ENCODE assay signal across 8 mouse cellular contexts in genomic region chr8:87830200-87830599, GRCm38 (mm10).
DNase-seq lines count a peak whose midpoint lies in the region; ATAC-seq and TF ChIP-seq lines count a peak whose summit lies in the region.

No protein-coding gene starts in this region.

- H3K4me2 ChIP-seq in lung, postnatal 0 days (replicated peaks; ENCODE audit: low read depth, low read length): no peak overlapping the region
- H3K4me2 ChIP-seq in limb, embryonic 14.5 days (replicated peaks; ENCODE audit: low read depth, low read length, severe bottlenecking): no peak overlapping the region

- no peaks in the 10 kb centered on the region for H3K9me3 ChIP-seq in lung, postnatal 0 days (ENCODE audit: low read length)
- no peaks in the 10 kb centered on the region for H3K9me3 ChIP-seq in limb, embryonic 14.5 days (ENCODE audit: control insufficient read depth, low read length)

- H3K27me3 ChIP-seq in heart, adult 2 months (ENCODE audit: control insufficient read depth, insufficient read depth, low read length): no peaks in the 10 kb centered on the region
- H3K27me3 ChIP-seq in lung, postnatal 0 days (replicated peaks; ENCODE audit: insufficient read depth, low read length): no peaks in the 10 kb centered on the region
- H3K27me3 ChIP-seq in limb, embryonic 14.5 days (ENCODE audit: control insufficient read depth, insufficient read depth, low read length): no peaks in the 10 kb centered on the region

- no peak overlapping the region for H3K27ac ChIP-seq in heart, adult 2 months
- H3K27ac ChIP-seq in lung, postnatal 0 days (ENCODE audit: low read length): no peak overlapping the region
- no peak overlapping the region for H3K27ac ChIP-seq in cortical plate, adult 2 months (ENCODE audit: insufficient read depth, low read length)
- H3K27ac ChIP-seq in limb, embryonic 14.5 days (replicated peaks; ENCODE audit: low read depth, low read length): no peak overlapping the region

- no peak for ATAC-seq in lung, postnatal 0 days
- peak; percentile 16; the same call in 1 of the 2 replicates for ATAC-seq in limb, embryonic 14.5 days (ENCODE audit: low FRiP score, low read depth)

- no peak for DNase-seq in heart, adult 2 months
- no peak for DNase-seq in heart, postnatal 14 days
- DNase-seq in lung, postnatal 0 days (ENCODE audit: low spot score): no peak
- no peak for DNase-seq in lung, postnatal 25 days (ENCODE audit: low spot score)
- no peak for DNase-seq in limb, embryonic 14.5 days (ENCODE audit: low spot score)
- DNase-seq in thymus, postnatal 36 days: no peak
- no peak for DNase-seq in lung, postnatal 36 days

- intact Hi-C loops in heart, adult 2 months (cut with DNase I): no loop called here
- intact Hi-C loops in heart, postnatal 14 days (cut with DNase I): no loop called here

- TF ChIP-seq POLR2A in heart, adult 2 months (IDR thresholded peaks at IDR 0.05; ENCODE audit: insufficient read depth, low read depth, low read length): no peak
- no peak for TF ChIP-seq POLR2A in cortical plate, adult 2 months (IDR thresholded peaks at IDR 0.05; ENCODE audit: extremely low read depth, insufficient read depth, low read length)
- TF ChIP-seq POLR2A in limb, embryonic 14.5 days (IDR thresholded peaks at IDR 0.05; ENCODE audit: borderline replicate concordance, extremely low read depth, insufficient read depth, insufficient read length): no peak

- 53% methylated on average over 6 of the region's 6 CpGs for whole genome bisulfite sequencing in heart, adult 2 months
- WGBS in lung, postnatal 0 days: 30% methylated on average over 6 of the region's 6 CpGs
- WGBS in limb, embryonic 14.5 days: 11% methylated on average over 6 of the region's 6 CpGs

- H3K79me2 ChIP-seq in heart, adult 2 months (replicated peaks; ENCODE audit: control insufficient read depth, insufficient read depth, low read length): no peaks in the 10 kb centered on the region

- TF ChIP-seq CTCF in heart, adult 2 months (IDR thresholded peaks at IDR 0.05): peak; percentile 37
- TF ChIP-seq CTCF in lung, postnatal 0 days (IDR thresholded peaks at IDR 0.05): peak; percentile 59
- peak; percentile 49 for TF ChIP-seq CTCF in cortical plate, adult 2 months (IDR thresholded peaks at IDR 0.05; ENCODE audit: extremely low read depth, insufficient read depth, low read length)

- TF ChIP-seq EP300 in heart, adult 2 months (IDR thresholded peaks at IDR 0.05; ENCODE audit: insufficient read depth, low read depth, low read length): no peak
- no peak for TF ChIP-seq EP300 in lung, postnatal 0 days (IDR thresholded peaks at IDR 0.05)

- 0 out of 2 replicates have a peak, but pooled peaks cover 1% of the 10 kb centered on the region for H3K4me1 ChIP-seq in heart, adult 2 months (ENCODE audit: control insufficient read depth, insufficient read depth, low read length)
- 0 out of 2 replicates have a peak, but pooled peaks cover 4% of the 10 kb centered on the region for H3K4me1 ChIP-seq in lung, postnatal 0 days (ENCODE audit: insufficient read depth, low read depth, low read length)
- no peaks in the 10 kb centered on the region for H3K4me1 ChIP-seq in cortical plate, adult 2 months (ENCODE audit: control insufficient read depth, insufficient read depth, low read length)
- H3K4me1 ChIP-seq in limb, embryonic 14.5 days (ENCODE audit: control insufficient read depth, insufficient read depth, low read length): peaks cover 53% of the 10 kb centered on the region

- H3K9ac ChIP-seq in heart, adult 2 months (ENCODE audit: low read depth, low read length): no peak overlapping the region
- H3K9ac ChIP-seq in lung, postnatal 0 days (replicated peaks; ENCODE audit: low read depth): no peak overlapping the region
- no peak overlapping the region for H3K9ac ChIP-seq in limb, embryonic 14.5 days (ENCODE audit: low read depth, low read length, severe bottlenecking)

- no peaks in the 10 kb centered on the region for H3K36me3 ChIP-seq in heart, adult 2 months (ENCODE audit: control insufficient read depth, insufficient read depth, low read length)
- H3K36me3 ChIP-seq in lung, postnatal 0 days (ENCODE audit: insufficient read depth, low read length): no peaks in the 10 kb centered on the region
- H3K36me3 ChIP-seq in limb, embryonic 14.5 days (ENCODE audit: control insufficient read depth, insufficient read depth, low read length): no peaks in the 10 kb centered on the region

- no peak overlapping the region for H3K4me3 ChIP-seq in heart, adult 2 months
- H3K4me3 ChIP-seq in lung, postnatal 0 days (ENCODE audit: low read depth, low read length): no peak overlapping the region
- no peak overlapping the region for H3K4me3 ChIP-seq in cortical plate, adult 2 months (ENCODE audit: insufficient read depth, low read length)
- no peak overlapping the region for H3K4me3 ChIP-seq in limb, embryonic 14.5 days (replicated peaks; ENCODE audit: low read length)
